Mouse (Mus musculus) activated CD4-positive, CD25-positive, alpha-beta regulatory T cell, adult 4 months (primary cell): ENCODE measurements around the gene Vrk1. TPM values are rescaled to one million over a fixed set of nuclear protein-coding genes. Genes with fewer than 3 reads are reported as not detected.

ENCODE experiments used
- ATAC-seq: one replicate; pipeline ENCODE4 v1.8.0; 2017
- polyA plus RNA-seq, 2 experiments: library from polyadenylated mRNA; unstranded; fragments of 100-300 nt; shearing (Covaris generic); gene quantifications; one replicate each; pipeline ENCODE4 v1.2.1; 2017

Gene Vrk1
- polyA plus RNA-seq, 2 experiments from 2014 or later, result 161 to 189 TPM

GRCm38 (mm10) chr12:106001775-106002174 lies 8.3 kb upstream of the Vrk1 start:
- no peak for ATAC-seq

- no peak for ATAC-seq
These were observed 5.3 kb upstream of the Vrk1 start for GRCm38 (mm10) chr12:106004719-106005118.

GRCm38 (mm10) chr12:106006218-106006617 lies 3.8 kb upstream of the Vrk1 start:
- no peak for ATAC-seq

- ATAC-seq, result no peak
These were observed 1.5 kb upstream of the Vrk1 start for GRCm38 (mm10) chr12:106008348-106009050.

GRCm38 (mm10) chr12:106009122-106009870 lies 732 bp upstream of the Vrk1 start:
- ATAC-seq, result no peak

- ATAC-seq, result no peak
These were observed 2.1 kb downstream of the Vrk1 start for GRCm38 (mm10) chr12:106012161-106012560.

GRCm38 (mm10) chr12:106016265-106017012 lies 6.4 kb downstream of the Vrk1 start:
- ATAC-seq, result peak; percentile 90

GRCm38 (mm10) chr12:106020063-106020462 lies 10.0 kb downstream of the Vrk1 start:
- ATAC-seq, result no peak

GRCm38 (mm10) chr12:106023652-106024051 lies 13.6 kb downstream of the Vrk1 start:
- no peak for ATAC-seq

GRCm38 (mm10) chr12:106025416-106025815 lies 15.4 kb downstream of the Vrk1 start:
- no peak for ATAC-seq

GRCm38 (mm10) chr12:106026385-106027134 lies 16.5 kb downstream of the Vrk1 start:
- ATAC-seq, result no peak

GRCm38 (mm10) chr12:106027372-106027771 lies 17.3 kb downstream of the Vrk1 start:
- no peak for ATAC-seq

GRCm38 (mm10) chr12:106029582-106029981 lies 19.6 kb downstream of the Vrk1 start:
- ATAC-seq, result no peak

GRCm38 (mm10) chr12:106030146-106030745 lies 20.2 kb downstream of the Vrk1 start:
- peak; percentile 8 for ATAC-seq

- ATAC-seq, result peak; percentile 20
These were observed 20.8 kb downstream of the Vrk1 start for GRCm38 (mm10) chr12:106030796-106031195.

GRCm38 (mm10) chr12:106031916-106032315 lies 21.9 kb downstream of the Vrk1 start:
- peak; percentile 66 for ATAC-seq

- ATAC-seq, result no peak
These were observed 22.3 kb downstream of the Vrk1 start for GRCm38 (mm10) chr12:106032361-106032760.

- peak; percentile 64 for ATAC-seq
These were observed 24.2 kb downstream of the Vrk1 start for GRCm38 (mm10) chr12:106034267-106034666.

GRCm38 (mm10) chr12:106034761-106035160 lies 24.7 kb downstream of the Vrk1 start:
- ATAC-seq, result peak; percentile 31

- no peak for ATAC-seq
These were observed 30.2 kb downstream of the Vrk1 start for GRCm38 (mm10) chr12:106040259-106040658.

GRCm38 (mm10) chr12:106046143-106046795 lies 36.2 kb downstream of the Vrk1 start:
- no peak for ATAC-seq

- no peak for ATAC-seq
These were observed 42.2 kb downstream of the Vrk1 start for GRCm38 (mm10) chr12:106052271-106052670.
